Mouse (Mus musculus): ENCODE measurements around the gene Lipc. TPM values are rescaled to one million over a fixed set of nuclear protein-coding genes. Genes with fewer than 3 reads are reported as not detected.

The Lipc gene
- 0.17 and 0.29 TPM in 2 replicates for polyA plus RNA-seq (2015; fragmentation: Nextera tagmentation; extraction: Ambion mirVana)

DNA sequence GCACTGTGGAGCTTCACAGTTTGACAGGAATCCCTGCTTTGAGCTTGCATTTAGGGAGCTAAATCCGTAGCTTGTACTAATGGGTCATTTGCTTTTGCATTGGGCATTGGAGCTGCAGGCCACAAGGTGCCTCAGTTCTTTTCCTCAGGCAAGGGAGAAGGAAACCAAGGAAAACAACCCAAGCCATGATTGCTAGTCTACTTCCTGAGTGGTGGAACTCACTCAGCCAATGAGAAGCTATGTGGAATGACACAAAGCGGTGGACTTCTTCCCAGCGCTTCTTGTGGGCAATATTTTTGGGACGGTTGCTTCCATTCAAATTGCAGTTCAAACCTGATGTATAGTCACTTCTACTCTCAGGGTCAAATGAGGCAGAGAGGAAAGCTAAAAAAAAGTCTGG is at the start of gene Lipc:
Gene Lipc, minus strand, starts transcription at position 101 of the 400 bp plus-strand sequence.

Small RNA genes within 50 kb of the gene (microRNA-seq; reads per million reads assigned to microRNA genes)
- 0 reads per million in 2 experiments for gene Gm25149

Other genes starting within 250 kb of the Lipc start
- 0.14 and 0.49 TPM in 2 replicates for gene Aqp9, start 216.5 kb upstream of the Lipc start, polyA plus RNA-seq (2015; fragmentation: Nextera tagmentation; extraction: Ambion mirVana)